Mouse (Mus musculus) cortical plate, adult 2 months (tissue): ENCODE data around the gene Psme4.

ENCODE experiments used
- CTCF ChIP-seq: fragments of 200-500 bp; IDR thresholded peaks from 2 replicates; pipeline ENCODE4 v1.5.1; 2011; ENCODE audit warnings: mild to moderate bottlenecking, control low read depth, low read length; ENCODE audit not compliant: insufficient read depth; ENCODE audit errors: extremely low read depth
- POLR2A ChIP-seq: fragments of 200-500 bp; IDR thresholded peaks from 2 replicates; pipeline ENCODE4 v1.6.1; 2011; ENCODE audit warnings: mild to moderate bottlenecking, low read length, control low read depth; ENCODE audit not compliant: insufficient read depth; ENCODE audit errors: extremely low read depth

DNA sequence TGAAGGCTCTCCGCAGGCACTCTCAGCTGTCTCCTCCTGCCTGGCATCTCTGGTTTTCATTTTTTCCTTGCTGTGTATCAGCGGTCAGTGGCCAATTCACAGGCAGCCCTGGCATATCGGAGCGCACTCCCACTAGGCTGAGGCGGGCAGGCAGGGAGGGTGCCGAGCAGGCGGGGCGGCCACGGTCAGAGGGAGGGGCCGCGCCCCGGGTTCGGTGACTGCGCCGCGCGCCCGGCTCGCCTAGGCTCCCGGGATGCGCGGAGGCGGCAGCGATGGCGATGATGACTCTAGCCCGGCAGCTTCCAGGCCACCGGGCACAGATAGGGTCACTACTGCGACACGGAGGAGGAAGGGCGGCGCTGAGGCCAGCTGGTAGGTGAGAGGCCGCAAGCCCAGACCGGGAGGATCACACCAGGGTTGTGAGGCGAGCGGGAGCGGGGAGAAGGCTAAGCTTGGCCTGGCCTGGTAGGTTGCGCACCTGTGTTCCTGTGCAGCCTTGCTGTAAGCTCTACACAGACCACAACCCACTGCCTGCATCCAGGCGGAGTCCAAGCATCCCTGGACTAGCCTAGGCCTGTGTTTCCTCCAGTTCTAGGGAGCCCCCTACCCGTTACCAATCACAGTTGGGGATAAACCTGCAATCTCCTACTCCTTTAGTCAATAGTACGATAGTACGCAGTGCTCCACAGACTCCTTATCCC is 113.8 kb downstream of the Psme4 start, which contains the start of the genes Gpr75 and Asb3:
- TF ChIP-seq CTCF: no peak
- peak; percentile 50; the same call in 1 of the 2 replicates for TF ChIP-seq POLR2A
